Mouse (Mus musculus) CH12.LX (cell line): ENCODE results near the gene Atf3. TPM values are rescaled to one million over a fixed set of nuclear protein-coding genes. Genes with fewer than 3 reads are reported as not detected.

Experiments used
- DNase-seq: peaks from one replicate; pipeline ENCODE4 v3.0.0-alpha.2; 2013; ENCODE audit errors: extremely low read depth
- H3K27ac ChIP-seq: 2 replicates; pipeline ENCODE4 v1.5.1; 2012; ENCODE audit warnings: low read depth, mild to moderate bottlenecking, control low read depth, moderate library complexity; ENCODE audit not compliant: insufficient read depth
- H3K27me3 ChIP-seq: replicated peaks from 2 replicates; pipeline ENCODE3; 2012; ENCODE audit warnings: inconsistent platforms
- H3K36me3 ChIP-seq, 2 experiments: replicated peaks in 1 of 2; 2 replicates each; pipeline versions ENCODE3 to v1.6.1; 2012; ENCODE audit warnings: inconsistent platforms in 1 of 2, low read length in 1 of 2, mild to moderate bottlenecking in 1 of 2, mixed read lengths in 1 of 2, moderate library complexity in 1 of 2; ENCODE audit not compliant: control insufficient read depth in 1 of 2, insufficient read depth in 1 of 2
- H3K4me1 ChIP-seq, 2 experiments: 2 replicates each; pipeline ENCODE4 v1.6.1; 2012; ENCODE audit warnings: inconsistent platforms in 1 of 2, moderate library complexity in 1 of 2; ENCODE audit not compliant: insufficient read depth in 2 of 2, control insufficient read depth in 1 of 2
- H3K4me2 ChIP-seq: 2 replicates; pipeline ENCODE4 v1.6.1; 2012; ENCODE audit warnings: low read depth, mild to moderate bottlenecking, control low read depth; ENCODE audit not compliant: poor library complexity, insufficient read depth, severe bottlenecking
- H3K4me3 ChIP-seq, 3 experiments: fragments of 150-350 bp in 1 of 3; sonication (generic) in 1 of 3; replicated peaks in 1 of 3; 2 replicates each; pipeline versions ENCODE3 to v1.5.1; 2011 to 2012; ENCODE audit warnings: low read depth in 2 of 3, low read length in 2 of 3, mild to moderate bottlenecking in 2 of 3, moderate library complexity in 2 of 3, control low read depth in 1 of 3, improper control_type of control experiment in 1 of 3, inconsistent platforms in 1 of 3, mixed read lengths in 1 of 3; ENCODE audit not compliant: poor library complexity in 1 of 3
- H3K79me2 ChIP-seq: replicated peaks from 2 replicates; pipeline ENCODE4 v1.6.1; 2012; ENCODE audit warnings: mild to moderate bottlenecking, moderate library complexity; ENCODE audit not compliant: control insufficient read depth, poor library complexity, insufficient read depth, severe bottlenecking; ENCODE audit errors: extremely low read depth
- H3K9ac ChIP-seq: 2 replicates; pipeline ENCODE4 v1.6.1; 2012; ENCODE audit warnings: low read depth, mild to moderate bottlenecking, control low read depth, moderate library complexity; ENCODE audit not compliant: insufficient read depth
- H3K9me3 ChIP-seq: replicated peaks from 2 replicates; pipeline ENCODE3; 2012; ENCODE audit warnings: low read length, inconsistent platforms, mixed read lengths
- BHLHE40 ChIP-seq: IDR thresholded peaks from 2 replicates; pipeline ENCODE4 v1.6.1; 2011; ENCODE audit warnings: mild to moderate bottlenecking, low read depth, low read length, improper control_type of control experiment
- CHD1 ChIP-seq: IDR thresholded peaks from 2 replicates; pipeline ENCODE4 v1.6.1; 2012; ENCODE audit warnings: low read depth, low read length, improper control_type of control experiment, inconsistent platforms
- CHD2 ChIP-seq: IDR thresholded peaks from 2 replicates; pipeline ENCODE4 v1.6.1; 2011; ENCODE audit warnings: low read length, improper control_type of control experiment
- CTCF ChIP-seq, 2 experiments: IDR thresholded peaks in 1 of 2; conservative IDR thresholded peaks in 1 of 2; 2 replicates each; pipeline ENCODE4 v1.5.1; 2011 to 2012; ENCODE audit warnings: low read depth in 2 of 2, low read length in 2 of 2, improper control_type of control experiment in 1 of 2, inconsistent platforms in 1 of 2, mild to moderate bottlenecking in 1 of 2, moderate library complexity in 1 of 2
- E2F4 ChIP-seq: IDR thresholded peaks from 2 replicates; pipeline ENCODE4 v1.6.1; 2011; ENCODE audit warnings: low read depth, low read length, improper control_type of control experiment; ENCODE audit not compliant: insufficient replicate concordance
- ELF1 ChIP-seq: IDR thresholded peaks from 2 replicates; pipeline ENCODE4 v1.6.1; 2014; ENCODE audit warnings: low read depth, mild to moderate bottlenecking, inconsistent platforms, low read length, improper control_type of control experiment
- EP300 ChIP-seq: IDR thresholded peaks from 2 replicates; pipeline ENCODE4 v1.6.1; 2011; ENCODE audit warnings: low read length, improper control_type of control experiment
- ETS1 ChIP-seq: conservative IDR thresholded peaks from 2 replicates; pipeline ENCODE4 v1.6.1; 2012; ENCODE audit warnings: low read depth, mild to moderate bottlenecking, inconsistent platforms, low read length, improper control_type of control experiment, moderate library complexity
- GABPA ChIP-seq: IDR thresholded peaks from 2 replicates; pipeline ENCODE4 v1.6.1; 2012; ENCODE audit warnings: low read depth, low read length, improper control_type of control experiment, inconsistent platforms; ENCODE audit not compliant: insufficient replicate concordance
- HCFC1 ChIP-seq: IDR thresholded peaks from 2 replicates; pipeline ENCODE4 v1.6.1; 2012; ENCODE audit warnings: low read depth, mild to moderate bottlenecking, inconsistent platforms, low read length, improper control_type of control experiment
- IRF4 ChIP-seq: IDR thresholded peaks from 2 replicates; pipeline ENCODE4 v1.6.1; 2014; ENCODE audit warnings: low read depth, mild to moderate bottlenecking, inconsistent platforms, low read length, improper control_type of control experiment
- JUN ChIP-seq: IDR thresholded peaks from 2 replicates; pipeline ENCODE4 v1.6.1; 2011; ENCODE audit warnings: low read depth, mild to moderate bottlenecking, low read length, improper control_type of control experiment, moderate library complexity; ENCODE audit not compliant: insufficient read depth
- JUND ChIP-seq: conservative IDR thresholded peaks from 2 replicates; pipeline ENCODE4 v1.6.1; 2011; ENCODE audit warnings: low read depth, low read length, improper control_type of control experiment
- KAT2A ChIP-seq: IDR thresholded peaks from 2 replicates; pipeline ENCODE4 v1.6.1; 2012; ENCODE audit warnings: low read length, improper control_type of control experiment, inconsistent platforms; ENCODE audit not compliant: insufficient replicate concordance
- MAFK ChIP-seq: IDR thresholded peaks from 2 replicates; pipeline ENCODE4 v1.6.1; 2011; ENCODE audit warnings: low read length, improper control_type of control experiment; ENCODE audit not compliant: insufficient replicate concordance
- MAX ChIP-seq: IDR thresholded peaks from 2 replicates; pipeline ENCODE4 v1.6.1; 2011; ENCODE audit warnings: low read length, improper control_type of control experiment
- MAZ ChIP-seq: IDR thresholded peaks from 2 replicates; pipeline ENCODE4 v1.6.1; 2012; ENCODE audit warnings: low read depth, mild to moderate bottlenecking, inconsistent platforms, low read length, improper control_type of control experiment, moderate library complexity
- MEF2A ChIP-seq: IDR thresholded peaks from 2 replicates; pipeline ENCODE4 v1.6.1; 2014; ENCODE audit warnings: low read depth, mild to moderate bottlenecking, inconsistent platforms, low read length, improper control_type of control experiment, borderline replicate concordance
- MXI1 ChIP-seq: IDR thresholded peaks from 2 replicates; pipeline ENCODE4 v1.6.1; 2011; ENCODE audit warnings: mild to moderate bottlenecking, low read depth, low read length, improper control_type of control experiment
- MYC ChIP-seq: IDR thresholded peaks from 2 replicates; pipeline ENCODE4 v1.6.1; 2011; ENCODE audit warnings: low read depth, mild to moderate bottlenecking, improper control_type of control experiment, low read length
- NELFE ChIP-seq: IDR thresholded peaks from 2 replicates; pipeline ENCODE4 v1.6.1; 2011; ENCODE audit warnings: low read depth, low read length, improper control_type of control experiment
- NRF1 ChIP-seq: IDR thresholded peaks from 2 replicates; pipeline ENCODE4 v1.6.1; 2014; ENCODE audit warnings: low read depth, mild to moderate bottlenecking, inconsistent platforms, low read length, improper control_type of control experiment, moderate library complexity
- PAX5 ChIP-seq: IDR thresholded peaks from 2 replicates; pipeline ENCODE4 v1.6.1; 2012; ENCODE audit warnings: low read length, inconsistent platforms, mixed read lengths
- POLR2A ChIP-seq: IDR thresholded peaks from 2 replicates; pipeline ENCODE4 v1.6.1; 2011; ENCODE audit warnings: low read depth, mild to moderate bottlenecking, improper control_type of control experiment, low read length
- POLR2AphosphoS2 ChIP-seq: IDR thresholded peaks from 2 replicates; pipeline ENCODE4 v1.6.1; 2011; ENCODE audit warnings: low read depth, low read length, improper control_type of control experiment
- RAD21 ChIP-seq: IDR thresholded peaks from 2 replicates; pipeline ENCODE4 v1.6.1; 2011; ENCODE audit warnings: low read depth, mild to moderate bottlenecking, low read length, improper control_type of control experiment, moderate library complexity
- RCOR1 ChIP-seq: conservative IDR thresholded peaks from 2 replicates; pipeline ENCODE4 v1.6.1; 2012; ENCODE audit warnings: low read depth, mild to moderate bottlenecking, inconsistent platforms, low read length, improper control_type of control experiment
- SIN3A ChIP-seq: IDR thresholded peaks from 2 replicates; pipeline ENCODE4 v1.6.1; 2012; ENCODE audit warnings: low read length, improper control_type of control experiment, inconsistent platforms
- SMC3 ChIP-seq: IDR thresholded peaks from 2 replicates; pipeline ENCODE4 v1.6.1; 2011; ENCODE audit warnings: low read depth, low read length, improper control_type of control experiment
- TBP ChIP-seq: conservative IDR thresholded peaks from 2 replicates; pipeline ENCODE4 v1.6.1; 2011; ENCODE audit warnings: low read depth, low read length, improper control_type of control experiment
- TCF12 ChIP-seq: IDR thresholded peaks from 2 replicates; pipeline ENCODE4 v1.6.1; 2014; ENCODE audit warnings: low read depth, mild to moderate bottlenecking, inconsistent platforms, low read length, improper control_type of control experiment
- UBTF ChIP-seq: IDR thresholded peaks from 2 replicates; pipeline ENCODE4 v1.6.1; 2012; ENCODE audit warnings: low read depth, mild to moderate bottlenecking, inconsistent platforms, low read length, improper control_type of control experiment, moderate library complexity
- USF1 ChIP-seq: IDR thresholded peaks from 2 replicates; pipeline ENCODE4 v1.6.1; 2014; ENCODE audit warnings: low read depth, mild to moderate bottlenecking, inconsistent platforms, low read length, improper control_type of control experiment
- USF2 ChIP-seq: conservative IDR thresholded peaks from 2 replicates; pipeline ENCODE4 v1.6.1; 2011; ENCODE audit warnings: low read depth, low read length, improper control_type of control experiment
- ZC3H11A ChIP-seq: IDR thresholded peaks from 2 replicates; pipeline ENCODE4 v1.6.1; 2012; ENCODE audit warnings: low read depth, mild to moderate bottlenecking, inconsistent platforms, low read length, improper control_type of control experiment
- ZKSCAN1 ChIP-seq: IDR thresholded peaks from 2 replicates; pipeline ENCODE4 v1.6.1; 2012; ENCODE audit warnings: low read depth, inconsistent platforms, low read length, improper control_type of control experiment, borderline replicate concordance
- ZMIZ1 ChIP-seq: IDR thresholded peaks from 2 replicates; pipeline ENCODE4 v1.6.1; 2012; ENCODE audit warnings: low read depth, mild to moderate bottlenecking, inconsistent platforms, low read length, improper control_type of control experiment
- ZNF384 ChIP-seq: IDR thresholded peaks from 2 replicates; pipeline ENCODE4 v1.6.1; 2012; ENCODE audit warnings: low read depth, low read length, improper control_type of control experiment, inconsistent platforms
- dilution Hi-C: fragments of 300-500 bp; cut with MboI; formaldehyde crosslinking; loops from 2 replicates; pipeline ENCODE4 v1.14.3; 2020; ENCODE audit warnings: low sequenced_read_pairs; ENCODE audit not compliant: extremely low pct_unique_long_range_greater_than_20kb, extremely low pct_ligation_motif_present
- in situ Hi-C: fragments of 300-500 bp; cut with MboI; formaldehyde crosslinking; loops from 3 replicates; pipeline ENCODE4 v1.14.3; 2019; ENCODE audit warnings: low sequenced_read_pairs, low pct_ligation_motif_present, low pct_unique_long_range_greater_than_20kb, mixed read lengths
- polyA plus RNA-seq: library from polyadenylated mRNA; unstranded; fragments of >175 nt; gene quantifications from 2 replicates; pipeline ENCODE4 v1.2.1, GENCODE M21; 2012; ENCODE audit warnings: low read depth; ENCODE audit not compliant: insufficient read length
- total RNA-seq, 2 experiments: library from RNA; depleted of rRNA; stranded (reverse); fragments of 300-350 nt in 1 of 2; fragments of >200 nt in 1 of 2; gene quantifications; 2 replicates each; pipeline ENCODE4 v1.2.3; 2012 to 2014

Gene Atf3
- total and polyA plus RNA-seq, 3 experiments: 25.1 to 39.7 (median 32.9) TPM

DNA sequence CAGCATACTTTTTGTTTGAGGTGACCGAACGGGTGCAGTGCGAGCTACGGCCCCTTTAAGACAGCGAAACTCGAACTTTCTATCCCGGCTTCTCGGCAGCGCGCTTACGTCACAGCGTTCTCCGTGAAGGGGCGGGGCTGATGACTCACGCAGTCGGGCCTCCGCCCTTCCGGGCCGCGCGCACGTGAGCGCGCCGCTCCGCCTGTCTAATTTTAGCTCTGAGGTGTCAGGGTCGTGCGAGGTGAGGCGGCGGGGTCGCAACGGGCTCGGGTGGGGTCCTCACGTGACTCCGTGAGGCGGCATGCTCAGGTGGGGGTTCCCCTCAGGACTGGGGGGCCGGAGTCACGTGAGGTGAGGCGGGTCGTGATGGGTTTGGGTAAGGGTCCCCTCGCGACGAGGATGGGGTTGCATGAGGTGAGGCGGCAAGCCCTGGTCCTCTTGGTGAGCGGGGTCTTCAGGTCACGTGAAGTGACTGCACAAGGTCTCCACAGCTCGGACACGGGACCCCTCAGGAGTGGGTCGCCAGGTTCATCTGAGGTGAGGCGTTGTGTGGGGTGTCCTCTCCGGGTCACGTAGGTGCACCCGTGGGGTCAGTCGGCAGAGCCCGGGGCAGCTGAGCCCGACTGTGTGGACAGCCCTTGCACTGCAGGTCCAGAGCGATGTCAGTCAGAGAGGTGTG, 6.6 kb upstream of the Atf3 start:
- Histone ChIP-seq H3K27me3 (no peaks in the 10 kb centered on the region), H3K79me2 (no peaks in the 10 kb centered on the region), H3K36me3 (no peaks in the 10 kb centered on the region), H3K4me1 (peaks cover 13 to 34% of the 10 kb centered on the region in 2 experiments), H3K9ac (peak overlapping the region; percentile 86), H3K27ac (peak overlapping the region; percentile 95), H3K4me3 (peak overlapping the region; percentile 67 to 98 (median 79)), H3K9me3 (no peaks in the 10 kb centered on the region), H3K4me2 (peak overlapping the region; percentile 54)
- dilution Hi-C loops: no loop called here
- TF ChIP-seq CHD1 (no peak), RAD21 (no peak), E2F4 (no peak), HCFC1 (peak; percentile 70), ELF1 (peak; percentile 83), IRF4 (peak; percentile 57), MAFK (no peak), TBP (no peak), ZNF384 (no peak), JUN (peak; percentile 40; the same call in 1 of the 2 replicates), ZKSCAN1 (no peak), NRF1 (peak; percentile 34; the same call in 1 of the 2 replicates), NELFE (no peak; the same call in 1 of the 2 replicates), ETS1 (peak; percentile 92), PAX5 (no peak), MXI1 (peak; percentile 60; the same call in 1 of the 2 replicates), BHLHE40 (peak; percentile 100), MEF2A (peak; percentile 98), SIN3A (peak; percentile 53), UBTF (peak; percentile 44; the same call in 1 of the 2 replicates), GABPA (no peak), TCF12 (peak; percentile 61; the same call in 1 of the 2 replicates), POLR2AphosphoS2 (no peak; the same call in 1 of the 2 replicates), MAZ (no peak), CHD2 (no peak), MYC (peak; percentile 64; the same call in 1 of the 2 replicates), MAX (peak; percentile 87), POLR2A (peak; percentile 63), EP300 (peak; percentile 14; the same call in 1 of the 2 replicates), USF2 (peak; percentile 61), KAT2A (0 out of 2 replicates have a peak, but pooled peaks have one; percentile 19), ZMIZ1 (no peak; the same call in 1 of the 2 replicates), JUND (peak; percentile 29; the same call in 1 of the 2 replicates), USF1 (peak; percentile 71), ZC3H11A (no peak), SMC3 (peak; percentile 11; the same call in 1 of the 2 replicates), CTCF (conservative IDR thresholded peaks at IDR 0.05 in 1 of 2, IDR thresholded peaks at IDR 0.05 in 1 of 2; ENCODE audit: low read depth in 2 of 2, low read length in 2 of 2) (no peak), RCOR1 (0 out of 2 replicates have a peak, but pooled peaks have one; percentile 79)
- in situ Hi-C loops: no loop called here
- peak; percentile 92 for DNase-seq
